Mouse (Mus musculus) neural tube, embryonic 10.5 days (tissue): ENCODE results near the gene 4930438A08Rik.

Source experiments
- DNase-seq: peaks from one replicate; pipeline ENCODE4 v3.0.0-alpha.2; 2017; ENCODE audit warnings: low spot score; ENCODE audit errors: extremely low spot score

4930438A08Rik gene

DNA sequence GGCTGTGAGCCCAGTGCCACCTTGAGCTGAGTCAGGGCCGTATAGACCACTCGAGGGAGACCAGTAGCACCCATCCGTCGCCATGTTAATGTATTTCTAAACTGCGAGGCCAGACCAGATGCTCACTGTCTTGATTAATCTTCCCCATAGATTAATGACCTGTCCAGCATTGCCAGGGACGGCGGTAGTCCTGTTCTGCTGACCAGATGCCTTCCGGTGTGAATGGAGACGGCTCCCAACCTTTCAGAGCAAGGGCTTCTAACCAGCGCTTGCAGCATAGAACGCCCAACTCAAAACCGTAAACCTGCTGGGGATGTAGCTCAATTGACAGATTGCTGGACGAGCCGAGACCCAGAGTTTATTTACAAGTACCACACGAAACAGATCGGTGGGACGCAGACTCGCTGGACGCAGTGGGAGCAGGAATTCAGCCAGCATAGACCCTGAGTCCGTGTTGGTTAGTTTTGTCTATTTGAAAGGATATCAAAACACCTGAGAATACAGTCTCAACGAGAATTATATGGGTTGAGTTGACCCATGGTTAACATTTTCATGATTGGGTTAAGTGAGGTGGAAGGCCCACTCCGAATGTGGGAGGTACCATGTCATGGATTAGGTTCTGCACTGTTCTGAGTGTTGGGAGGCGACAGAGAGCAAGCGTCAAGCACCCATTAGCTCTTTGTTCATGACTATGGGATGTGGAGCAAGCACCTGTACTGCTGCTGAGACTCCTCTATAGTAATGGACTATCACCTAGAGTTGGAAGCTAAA is 49.2 kb downstream of the 4930438A08Rik start:
- no peak for DNase-seq

DNA sequence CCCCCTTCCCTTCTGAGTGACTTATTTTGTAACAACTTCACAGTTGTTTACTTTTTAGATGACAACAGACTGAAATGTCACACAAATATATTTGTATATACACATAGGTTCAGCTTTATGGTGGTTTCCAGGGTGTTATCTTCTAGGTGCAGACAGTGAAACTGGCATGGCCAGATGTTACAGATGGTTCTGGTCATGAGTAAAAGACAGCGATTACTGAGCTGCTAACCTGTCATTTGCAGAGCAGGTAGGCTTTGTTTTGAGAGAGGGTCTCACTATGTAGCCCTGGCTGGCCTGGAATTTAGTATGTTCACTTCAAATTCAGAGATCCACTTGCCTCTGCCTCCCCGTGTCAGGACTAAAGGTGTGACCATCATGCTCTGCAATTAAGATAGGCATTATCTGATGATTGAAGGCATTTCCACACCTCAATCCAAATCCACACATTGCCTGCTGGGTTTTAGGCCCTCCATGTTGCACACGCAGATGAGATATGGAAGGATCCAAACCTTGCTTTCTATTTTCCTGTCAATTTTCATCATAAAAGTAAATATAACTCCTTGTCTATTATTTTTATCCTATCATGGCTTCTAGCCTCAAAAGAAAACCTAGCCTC is 50.1 kb downstream of the 4930438A08Rik start:
- no peak for DNase-seq

DNA sequence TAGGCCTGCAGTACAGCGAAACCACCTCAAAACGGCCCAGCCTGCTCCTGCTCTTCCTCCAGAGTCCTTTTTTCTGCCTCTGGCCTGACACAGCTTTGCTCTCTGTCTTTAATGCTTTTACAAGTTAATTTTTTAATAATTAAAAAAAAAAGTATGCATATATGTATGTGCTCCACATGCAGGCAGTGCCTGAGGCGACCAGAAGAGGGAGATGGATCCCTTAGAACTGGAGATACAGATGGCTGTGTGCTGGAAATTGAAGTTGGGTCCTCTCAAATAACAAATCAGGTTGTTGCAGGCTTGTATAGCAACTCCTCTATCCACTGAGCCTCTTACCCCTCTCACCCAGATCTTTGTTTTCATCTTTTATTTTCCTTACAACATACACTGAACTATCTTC is 52.2 kb downstream of the 4930438A08Rik start:
- DNase-seq: no peak

GRCm38 (mm10) chr11:58329906-58330275 is 55.3 kb downstream of the 4930438A08Rik start:
- DNase-seq: no peak

- peak; percentile 93 for DNase-seq
These were observed 55.9 kb downstream of the 4930438A08Rik start, which contains the start of the genes Zfp672 and Sh3bp5l for GRCm38 (mm10) chr11:58330276-58331148. Zfp672 (minus strand) TSS chr11:58330339. Sh3bp5l (plus strand) TSS chr11:58330724.

DNA sequence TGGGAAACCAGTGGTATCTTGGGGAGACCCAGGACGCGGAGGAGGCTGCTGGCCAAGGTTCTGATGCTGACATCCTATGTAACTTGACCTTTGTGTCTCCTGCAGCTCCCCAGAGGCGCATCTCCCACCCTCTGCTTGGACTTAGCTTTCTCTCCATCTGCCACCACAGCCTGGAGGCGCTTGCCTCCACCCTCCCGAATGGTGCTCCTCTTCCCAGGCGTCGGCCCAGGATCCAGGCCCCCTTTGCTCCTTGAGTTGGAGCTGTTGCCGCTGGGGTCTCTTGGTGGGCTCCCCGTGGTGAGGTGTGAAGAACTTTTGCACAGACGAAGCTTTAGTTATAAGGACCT is 56.5 kb downstream of the 4930438A08Rik start:
- DNase-seq: no peak

DNA sequence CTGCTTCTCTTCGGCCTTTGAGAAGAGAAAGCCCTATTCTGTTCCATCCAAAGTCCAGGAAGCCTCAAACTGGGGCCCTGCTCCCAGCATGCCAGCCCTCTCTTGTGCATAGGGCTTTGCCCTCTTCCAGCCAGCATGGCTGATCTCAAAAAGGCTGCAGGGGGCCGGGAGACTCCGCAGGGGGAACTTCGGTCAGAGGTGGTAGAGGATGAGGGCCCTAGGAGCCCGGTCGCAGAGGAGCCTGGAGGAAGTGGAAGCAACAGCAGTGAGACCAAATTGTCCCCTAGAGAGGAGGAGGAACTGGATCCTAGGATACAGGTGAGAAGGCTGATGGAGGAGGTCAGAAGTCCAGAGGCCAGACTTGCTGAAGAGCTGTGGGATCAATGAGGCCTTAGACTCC is 56.9 kb downstream of the 4930438A08Rik start:
- no peak for DNase-seq

DNA sequence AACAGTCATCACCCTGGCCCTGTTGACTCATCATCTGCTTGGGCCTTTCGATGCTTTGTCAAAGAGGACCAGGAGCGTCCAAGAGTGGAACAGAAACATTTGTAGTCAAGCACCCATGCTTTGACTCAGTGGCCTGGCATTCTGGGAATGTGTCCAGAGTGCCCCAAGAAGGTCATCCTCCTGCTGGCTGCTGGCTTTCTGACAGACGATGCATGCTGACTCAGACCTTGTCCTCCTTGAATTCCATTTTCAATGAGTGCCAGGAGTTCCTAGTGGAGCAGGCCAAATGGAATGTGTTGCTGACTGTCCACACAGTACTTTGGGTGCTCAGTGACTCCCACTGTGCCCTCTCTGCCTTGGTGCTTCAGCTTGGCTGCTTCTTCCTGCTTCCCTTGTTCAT is 60.1 kb downstream of the 4930438A08Rik start:
- DNase-seq: no peak
